Mouse (Mus musculus): Measurements from ENCODE around the gene Swap70.

Swap70 gene

DNA sequence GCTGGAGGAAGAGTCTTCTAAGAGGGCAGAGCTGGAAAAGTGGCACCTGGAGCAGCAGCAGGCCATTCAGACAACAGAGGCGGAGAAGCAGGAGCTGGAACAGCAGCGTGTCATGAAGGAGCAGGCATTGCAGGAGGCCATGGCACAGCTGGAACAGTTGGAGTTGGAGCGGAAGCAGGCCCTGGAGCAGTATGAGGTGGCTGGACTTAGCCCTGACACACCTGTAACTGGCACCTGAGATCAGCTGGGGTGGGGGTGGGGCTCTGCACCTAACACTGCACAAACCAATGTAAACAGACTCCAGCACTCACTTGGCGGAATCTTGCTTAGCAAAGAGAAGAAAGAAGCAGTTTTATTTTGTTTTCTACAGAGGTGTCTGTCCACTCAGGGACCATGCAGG, 57.7 kb downstream of the Swap70 start:
- no peak for DNase-seq

DNA sequence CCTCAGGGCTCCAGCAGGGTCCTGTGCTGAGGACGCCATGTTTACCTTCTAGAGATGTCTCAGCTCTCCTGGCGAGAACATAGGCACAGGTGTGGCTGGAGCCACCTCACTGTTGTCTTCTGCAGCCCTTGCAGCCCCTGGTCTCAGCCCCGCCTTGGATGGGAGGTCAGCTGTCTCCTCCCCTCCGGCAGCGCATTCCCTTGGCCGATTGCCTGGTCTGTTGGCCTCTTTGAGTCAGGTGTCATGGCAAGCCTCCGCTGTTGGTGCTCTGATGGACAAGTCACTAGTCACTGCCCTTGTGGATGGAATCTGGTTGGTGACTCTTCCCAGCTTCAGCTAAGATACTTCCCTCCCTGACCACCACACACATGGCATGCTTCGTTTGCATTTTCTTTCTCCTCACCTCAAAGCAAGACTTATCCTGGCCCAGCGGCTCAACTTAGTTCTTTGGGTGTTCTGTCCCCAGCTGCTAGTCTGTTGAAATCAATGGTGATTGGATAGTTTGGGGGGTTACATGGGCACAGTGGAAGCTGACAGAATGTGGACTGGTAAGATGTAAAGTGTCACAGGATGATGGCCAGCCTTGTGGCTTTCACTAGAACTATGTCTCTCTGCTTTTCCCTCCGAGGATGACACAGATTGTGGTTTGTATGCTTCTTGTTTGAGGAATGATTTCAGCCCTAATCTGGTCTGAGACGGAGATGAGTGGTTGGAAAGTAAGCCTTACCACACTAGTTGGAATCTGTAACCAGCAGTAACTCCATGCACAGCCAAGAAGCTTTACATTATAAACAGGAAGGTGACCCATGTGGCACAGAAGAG, 60.1 kb downstream of the Swap70 start:
- DNase-seq, result no peak

DNA sequence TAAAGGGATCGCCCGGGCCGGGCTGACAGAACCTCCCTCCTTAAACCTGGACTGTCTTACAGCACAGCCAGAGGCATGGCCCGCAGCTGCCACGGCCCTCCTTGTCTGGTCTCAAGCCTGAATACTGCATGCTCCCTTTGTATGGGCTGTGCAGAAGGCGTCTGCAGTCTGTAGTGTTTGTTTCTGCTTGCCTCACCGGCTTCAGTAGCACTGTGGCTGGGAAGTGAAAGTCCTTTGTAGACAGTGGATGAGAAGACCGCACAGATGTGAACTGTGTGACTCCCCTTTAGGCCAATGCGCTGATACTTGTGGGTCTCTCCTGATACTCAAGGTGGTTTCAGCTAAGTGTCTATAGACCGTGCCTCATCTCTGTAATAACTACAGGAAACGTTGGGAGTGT, 61.3 kb downstream of the Swap70 start:
- no peak for DNase-seq

DNA sequence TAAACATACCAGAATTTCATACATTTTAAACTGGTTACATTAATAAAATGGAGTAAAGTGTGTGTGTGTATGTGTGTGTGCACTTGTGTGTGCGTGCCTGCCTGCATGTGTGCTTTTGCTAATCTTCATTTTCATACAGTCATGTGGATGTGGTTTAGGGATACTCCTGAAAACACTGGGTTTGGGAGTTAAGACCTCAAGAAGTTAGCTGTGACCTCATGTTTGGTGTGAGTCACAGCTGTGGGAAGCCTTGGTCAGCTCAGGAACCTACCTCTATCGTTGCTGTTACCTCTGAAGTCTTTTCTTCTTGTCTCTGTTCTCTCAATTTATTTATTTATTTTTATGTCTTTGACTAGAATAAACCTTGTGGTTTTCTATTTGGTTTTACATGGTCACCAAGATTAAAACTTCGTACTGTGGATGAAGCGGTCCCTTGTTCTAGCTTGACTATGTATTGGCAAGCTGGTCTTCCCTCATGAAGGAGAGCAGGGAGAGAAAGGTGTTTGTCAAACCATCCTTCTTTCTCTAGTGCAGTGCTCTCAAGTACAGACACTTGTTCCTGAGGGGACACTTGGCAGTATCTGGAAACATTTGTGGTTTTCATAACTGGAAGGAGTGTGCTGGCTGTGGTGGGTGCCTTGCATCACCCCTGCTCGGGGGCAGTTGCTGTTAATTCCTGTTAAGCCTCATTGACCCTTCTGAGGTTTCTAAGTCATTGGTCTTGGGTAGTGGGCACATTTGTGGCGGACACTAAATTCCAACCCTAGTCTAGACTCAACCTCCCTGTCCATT, 62.2 kb downstream of the Swap70 start:
- no peak for DNase-seq

DNA sequence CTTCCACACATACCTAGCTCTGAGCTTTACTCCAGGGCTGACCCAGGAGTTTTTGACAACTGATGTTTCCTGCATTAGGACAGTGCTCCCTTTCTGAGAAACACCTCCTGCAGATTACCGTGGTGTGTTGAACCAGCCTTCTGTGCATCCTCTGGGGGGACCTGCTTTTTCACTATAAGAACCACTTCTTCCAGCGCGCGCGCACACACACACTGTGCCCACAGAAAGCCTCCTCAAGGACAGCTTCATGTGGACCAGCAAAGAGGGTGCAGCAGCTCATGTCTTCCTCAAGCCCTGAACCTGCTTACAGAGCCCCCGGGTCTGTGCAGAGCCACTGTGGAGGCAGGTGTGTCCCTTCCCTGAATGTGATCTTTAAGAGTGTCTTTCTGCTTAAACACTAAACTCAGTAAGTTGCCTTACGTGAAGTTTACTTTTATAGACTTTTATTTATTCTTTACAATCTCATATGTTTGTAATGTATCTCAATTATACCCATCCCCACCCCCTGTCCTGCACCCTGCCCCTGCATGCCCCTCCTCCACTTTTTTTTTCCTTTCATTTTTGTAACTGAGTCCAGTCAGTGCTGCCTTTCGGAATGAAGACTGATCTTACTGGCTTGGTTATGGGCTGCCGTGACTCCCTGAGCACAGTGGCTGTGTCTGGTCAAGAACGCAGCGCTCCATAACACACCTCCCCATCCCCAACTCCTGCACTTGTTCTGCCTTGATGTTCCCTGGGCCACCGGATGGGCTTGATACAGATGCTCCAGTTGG, 63.8 kb downstream of the Swap70 start:
- no peak for DNase-seq

DNA sequence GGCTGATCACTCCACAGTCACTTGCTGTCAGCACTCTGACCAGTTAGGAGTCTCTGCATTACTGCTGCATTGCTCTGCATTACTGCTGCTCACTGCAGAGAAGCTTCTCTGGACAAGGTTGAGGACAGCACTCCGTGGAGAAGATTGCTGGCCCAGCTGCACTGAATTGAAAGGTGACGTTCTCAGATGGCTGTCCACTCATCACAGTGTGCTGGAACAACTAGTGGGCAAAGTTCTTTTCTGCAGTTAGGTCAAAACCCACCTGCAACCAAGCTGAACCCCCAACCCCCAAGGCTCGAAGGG, 64.3 kb downstream of the Swap70 start:
- DNase-seq, result no peak

DNA sequence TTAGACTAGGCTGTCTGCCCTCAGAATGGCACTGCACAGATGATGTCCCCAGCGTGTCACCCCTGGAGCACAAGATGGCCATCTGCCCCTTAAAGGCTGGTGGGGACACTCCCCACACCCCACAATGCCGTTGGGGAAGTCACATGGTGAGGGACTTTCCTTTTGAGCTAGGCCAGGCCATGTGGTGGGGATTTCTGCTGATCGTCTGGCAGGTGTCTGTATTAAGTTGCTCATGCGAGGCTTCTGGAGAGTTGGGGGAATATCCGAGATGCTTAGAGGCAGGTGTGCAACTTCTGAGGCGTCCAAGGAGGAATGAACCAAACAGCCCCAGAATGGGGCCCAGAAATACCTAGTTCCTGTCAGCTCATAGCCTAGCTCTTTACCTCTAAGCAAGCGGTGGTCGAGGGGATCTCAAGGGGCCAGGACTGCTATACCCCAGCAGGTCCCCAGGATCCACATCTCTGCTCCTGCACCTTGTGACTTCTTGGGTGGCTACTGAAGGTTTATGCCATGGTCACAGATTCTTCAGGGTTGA, 64.8 kb downstream of the Swap70 start:
- no peak for DNase-seq

DNA sequence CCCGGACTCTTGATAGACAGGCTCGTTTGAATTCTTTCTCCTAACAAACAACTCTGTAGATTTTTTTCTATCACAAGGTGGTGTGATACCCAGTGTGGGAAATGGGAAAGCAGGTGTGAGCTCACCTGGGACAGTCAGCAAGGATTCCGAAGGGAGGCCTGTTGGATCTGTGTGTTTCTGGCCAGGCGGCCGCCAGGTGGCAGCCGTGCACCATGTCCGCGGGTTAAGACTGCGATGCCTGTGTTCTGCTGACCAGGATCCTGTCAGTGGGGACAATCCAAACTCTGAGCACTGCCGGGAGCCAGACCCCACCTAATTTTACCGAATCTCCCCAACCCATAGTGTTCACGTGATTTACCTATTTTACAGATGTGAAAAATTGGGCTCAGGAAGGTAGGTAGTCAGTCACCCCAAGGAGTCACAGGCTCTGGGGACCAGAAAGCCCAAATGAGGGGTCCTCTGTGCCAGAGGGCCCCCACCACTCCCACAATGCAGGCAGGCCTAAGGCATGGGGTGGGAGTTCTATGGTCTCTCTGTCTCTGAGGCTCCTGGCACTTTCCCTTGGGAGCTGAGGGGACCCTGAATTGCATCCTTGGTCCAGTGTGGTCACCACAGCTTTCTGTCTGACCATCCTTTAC, 65.4 kb downstream of the Swap70 start:
- DNase-seq, result peak; percentile 74

DNA sequence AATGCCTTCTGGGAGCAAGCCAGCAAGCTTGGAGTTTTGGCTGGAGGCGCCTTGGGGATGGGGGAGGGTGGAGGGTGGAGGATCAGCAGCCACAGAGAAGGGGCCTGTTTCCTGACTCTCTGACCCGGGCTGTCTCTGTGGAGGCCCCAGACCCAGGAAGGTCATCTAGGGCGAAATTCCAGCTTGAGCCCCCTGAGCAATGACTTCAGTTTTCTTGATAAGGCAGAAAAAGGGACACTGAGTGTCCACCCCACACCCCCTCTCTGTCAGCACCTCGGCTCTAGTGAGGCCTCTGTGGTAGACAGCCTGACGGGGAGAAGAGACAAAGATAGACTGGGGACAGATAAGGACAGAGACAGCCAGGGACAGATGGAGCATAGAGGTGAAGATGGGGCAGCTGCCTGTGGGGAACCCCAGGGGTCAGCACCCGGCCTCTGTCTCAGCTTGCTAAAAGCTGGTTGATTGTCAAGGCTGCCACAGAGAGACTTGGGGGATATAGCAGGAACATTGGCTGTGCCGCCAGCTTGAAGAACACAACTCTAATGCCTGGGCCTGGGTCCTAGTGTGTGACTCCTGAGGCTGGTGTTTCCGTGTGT, 66.1 kb downstream of the Swap70 start:
- DNase-seq, result no peak

DNA sequence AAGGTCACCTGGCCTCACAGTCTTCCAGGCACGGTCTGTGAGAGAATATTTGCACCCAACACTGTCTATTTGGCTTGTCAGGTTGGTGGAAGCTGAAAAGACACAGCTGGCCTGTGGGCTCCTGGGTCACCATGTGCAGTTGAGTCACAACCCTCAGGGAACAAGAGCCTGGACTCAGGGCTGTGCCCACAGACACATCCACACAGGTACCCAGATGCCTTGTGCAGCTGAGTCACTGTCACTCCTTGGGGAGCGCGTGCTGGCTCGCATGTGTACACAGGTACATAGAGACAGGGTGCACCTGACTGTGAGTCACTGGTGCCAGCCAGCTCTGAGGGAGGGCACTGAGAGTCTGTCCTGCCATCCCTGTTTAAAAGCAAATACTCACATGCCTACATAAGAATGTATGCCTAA, 66.7 kb downstream of the Swap70 start:
- no peak for DNase-seq

DNA sequence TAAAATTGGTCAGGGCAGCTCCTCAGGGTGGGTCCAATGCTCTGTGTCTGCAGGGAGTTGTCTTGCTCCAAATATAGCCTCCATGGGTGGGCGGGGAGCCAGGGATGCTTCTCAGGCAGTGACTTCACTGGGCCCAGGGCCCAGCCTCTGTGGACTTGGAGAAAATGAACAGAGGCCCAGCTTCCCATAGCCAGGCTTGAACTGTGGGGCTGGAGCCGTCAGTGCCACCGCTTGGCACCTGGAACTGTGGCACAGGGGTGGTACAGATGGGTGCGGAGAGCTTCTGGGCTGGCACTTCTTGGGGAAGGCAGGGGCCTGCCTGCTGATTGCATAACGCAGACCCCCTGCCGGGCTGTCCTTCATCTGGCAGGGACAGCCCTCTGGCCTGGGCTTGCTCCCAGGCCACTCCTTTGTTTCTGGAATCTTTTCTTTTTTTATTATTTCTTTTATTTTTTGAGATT, 67.2 kb downstream of the Swap70 start:
- DNase-seq, result peak; percentile 67

DNA sequence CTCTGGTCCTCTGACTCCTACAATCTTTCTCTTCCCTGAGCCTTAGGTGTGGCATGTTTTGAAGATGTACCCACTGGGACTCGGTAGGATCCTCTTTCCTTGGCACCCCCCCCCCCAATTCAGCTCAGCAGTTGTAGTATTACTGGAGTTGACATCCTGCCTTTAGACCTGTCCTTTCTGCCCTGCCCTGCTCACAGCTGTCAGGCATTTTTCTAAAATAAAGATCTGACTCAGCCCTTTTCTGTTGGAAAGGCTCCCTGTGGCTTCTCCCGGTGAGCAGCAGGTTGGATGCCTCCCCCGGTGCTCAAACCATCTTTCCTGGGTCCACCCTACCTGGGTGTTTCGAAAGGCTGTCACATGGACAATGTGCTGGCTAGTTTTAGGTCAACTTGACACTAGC, 68.1 kb downstream of the Swap70 start:
- no peak for DNase-seq

DNA sequence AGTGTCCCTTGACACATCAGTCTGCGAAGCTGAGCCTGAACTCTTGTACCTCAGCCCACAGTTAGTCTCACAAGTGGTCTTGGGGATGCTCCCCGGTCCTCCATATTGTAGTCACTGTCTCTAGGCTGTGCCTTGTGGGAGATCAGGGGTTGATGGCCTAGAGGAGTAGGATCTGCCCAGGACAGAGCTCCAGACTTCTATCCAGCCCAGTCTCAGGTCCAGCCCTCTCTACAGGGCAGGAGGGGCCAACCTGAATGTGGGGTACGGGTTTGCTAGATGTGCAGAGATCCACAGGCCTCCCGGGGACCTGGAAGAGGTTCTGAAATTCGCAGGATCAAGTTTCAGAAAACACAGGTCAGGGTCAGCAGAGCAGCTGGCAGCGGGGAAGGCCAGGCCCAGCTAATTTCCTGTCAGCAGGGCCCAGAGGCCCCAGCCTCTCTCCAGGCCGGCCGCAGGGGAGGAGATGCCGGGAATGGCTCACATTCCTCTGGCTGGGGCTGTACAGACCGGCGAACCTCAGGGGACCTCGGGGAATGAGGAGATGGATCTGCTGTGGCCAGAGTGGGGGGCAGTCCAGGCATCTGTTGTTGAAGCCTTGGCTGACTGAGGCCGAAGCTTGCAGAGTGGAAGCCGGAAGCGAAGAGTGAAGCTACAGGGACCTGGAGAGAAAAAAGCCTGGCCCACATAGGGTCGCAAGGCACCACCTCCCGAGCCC, 75.5 kb downstream of the Swap70 start:
- DNase-seq, result no peak

DNA sequence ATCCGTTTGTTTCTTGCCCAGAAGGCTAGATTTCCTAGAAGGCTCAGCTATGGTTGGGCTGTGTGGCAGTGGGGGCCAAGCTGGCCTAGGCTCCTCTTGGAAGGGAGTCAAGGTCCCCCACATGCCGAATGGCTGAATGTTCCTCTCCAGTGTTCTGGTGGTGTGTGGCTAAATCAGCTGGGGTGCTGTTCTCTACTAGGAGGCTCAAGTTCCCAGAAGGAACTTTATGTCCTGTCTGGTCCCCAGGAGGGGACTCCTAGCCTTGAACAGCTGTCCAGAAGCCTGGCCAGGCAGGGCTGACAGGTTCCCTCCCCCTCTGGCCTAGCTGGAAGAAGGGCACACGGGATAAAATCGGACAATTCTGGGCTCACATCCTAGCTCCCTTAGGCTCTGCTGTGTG, 76.1 kb downstream of the Swap70 start:
- DNase-seq, result no peak

DNA sequence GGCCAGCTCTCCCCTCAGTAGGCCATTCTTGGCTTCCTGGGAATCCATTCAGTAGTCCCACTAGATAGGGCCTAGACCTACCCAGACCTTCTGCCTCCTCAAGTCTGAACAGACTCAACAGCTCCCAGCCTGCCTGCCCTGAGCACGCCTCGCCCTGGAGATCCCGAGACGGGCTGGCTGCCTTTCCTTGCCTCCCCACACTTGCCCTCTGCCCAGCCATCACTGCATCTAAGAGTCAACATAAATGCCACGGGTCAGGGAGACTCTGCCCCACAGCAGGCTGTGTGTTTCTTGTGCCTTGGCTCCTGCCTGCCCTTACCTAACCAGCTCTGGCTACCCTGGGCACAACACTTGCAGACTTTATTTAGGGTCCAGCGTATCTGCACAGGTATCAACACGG, 76.6 kb downstream of the Swap70 start:
- DNase-seq, result no peak

DNA sequence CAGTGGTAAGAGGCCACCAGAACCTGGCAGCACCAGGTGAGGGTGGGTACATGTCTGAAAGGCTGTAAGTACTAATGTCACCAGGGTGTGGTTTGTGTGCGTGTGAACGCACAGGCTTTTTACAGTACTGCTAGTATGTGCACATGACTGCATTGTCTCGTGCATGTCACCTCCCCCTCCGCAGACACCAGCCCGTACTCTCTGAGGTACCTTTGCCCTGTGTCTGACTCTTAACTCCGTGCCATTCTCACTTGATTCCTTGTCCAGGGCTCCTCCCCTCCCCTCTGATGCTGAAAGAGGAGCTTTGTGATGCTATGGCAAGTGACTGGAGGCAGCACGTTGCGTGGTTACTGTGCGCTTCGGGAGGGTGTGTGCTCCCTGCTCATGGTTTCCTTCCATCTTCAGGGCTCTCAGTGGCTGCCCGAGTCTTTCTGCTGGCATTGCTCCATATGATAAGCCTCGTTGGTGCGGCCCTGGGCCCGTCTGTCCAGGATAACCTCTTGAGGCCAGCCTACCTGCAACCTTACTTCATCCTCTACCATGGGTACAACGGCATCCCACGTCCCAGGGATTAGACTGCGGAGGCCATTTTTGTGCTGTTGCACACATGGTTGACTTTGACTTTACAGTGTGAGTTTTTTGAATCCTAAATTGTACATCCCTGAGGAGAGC, 77.4 kb downstream of the Swap70 start:
- DNase-seq, result no peak

DNA sequence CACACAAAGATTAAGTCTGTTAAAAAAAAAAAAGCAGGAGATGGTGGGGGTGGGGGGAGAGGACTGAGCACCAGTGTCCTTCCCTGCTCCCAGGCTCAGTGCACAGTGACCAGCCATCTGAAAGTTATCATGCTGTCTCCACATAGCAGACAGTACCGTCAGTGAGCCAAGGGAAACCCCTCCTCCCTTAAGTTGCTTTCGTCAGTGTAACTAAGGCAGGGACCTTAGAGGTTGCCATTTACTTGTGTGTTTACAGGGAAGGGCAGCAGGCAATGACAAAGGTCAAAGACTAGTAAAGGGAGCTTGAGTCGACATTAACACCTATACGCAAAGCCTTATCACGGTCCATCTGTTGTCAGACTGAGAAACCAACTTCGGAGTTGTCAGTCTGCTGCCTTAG, 81.4 kb downstream of the Swap70 start:
- no peak for DNase-seq

DNA sequence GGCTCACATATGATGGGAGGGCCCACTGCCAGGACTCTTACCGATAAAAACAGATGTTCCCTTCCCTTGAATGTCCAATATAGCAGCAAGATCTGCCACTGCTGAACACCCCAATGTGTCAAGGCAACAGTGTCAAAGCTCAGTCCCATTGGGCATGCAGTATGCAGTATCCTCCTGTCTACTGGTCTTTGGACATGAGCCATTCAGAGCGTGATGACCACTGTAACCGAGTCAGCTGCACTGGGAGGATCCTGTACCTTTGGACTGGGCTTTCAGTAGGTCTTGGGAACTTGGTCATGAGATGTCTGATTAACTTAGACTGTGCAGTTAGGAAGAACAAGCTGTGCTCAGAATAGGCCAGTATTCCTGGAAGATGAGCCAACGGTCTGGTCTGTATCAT, 84.0 kb downstream of the Swap70 start:
- DNase-seq, result no peak

DNA sequence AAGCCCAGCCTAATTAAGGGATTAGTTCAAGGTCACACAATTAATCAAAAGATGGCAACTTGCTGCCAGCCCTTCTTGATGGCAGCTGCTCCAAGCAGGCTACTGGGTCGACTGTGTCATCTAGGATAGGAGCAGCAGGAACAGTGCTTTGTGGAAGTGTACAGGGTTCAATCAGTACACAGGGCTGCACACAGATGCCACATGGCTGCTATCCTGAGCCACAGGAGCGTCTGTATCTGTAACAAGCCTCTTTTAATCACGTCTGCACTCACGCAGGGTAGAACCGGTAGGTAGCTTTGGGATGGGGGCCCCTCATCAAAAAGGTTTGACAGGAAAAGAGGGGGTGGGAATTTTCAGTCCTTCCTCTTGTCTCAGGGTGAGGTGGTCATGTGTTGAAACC, 84.8 kb downstream of the Swap70 start:
- no peak for DNase-seq

DNA sequence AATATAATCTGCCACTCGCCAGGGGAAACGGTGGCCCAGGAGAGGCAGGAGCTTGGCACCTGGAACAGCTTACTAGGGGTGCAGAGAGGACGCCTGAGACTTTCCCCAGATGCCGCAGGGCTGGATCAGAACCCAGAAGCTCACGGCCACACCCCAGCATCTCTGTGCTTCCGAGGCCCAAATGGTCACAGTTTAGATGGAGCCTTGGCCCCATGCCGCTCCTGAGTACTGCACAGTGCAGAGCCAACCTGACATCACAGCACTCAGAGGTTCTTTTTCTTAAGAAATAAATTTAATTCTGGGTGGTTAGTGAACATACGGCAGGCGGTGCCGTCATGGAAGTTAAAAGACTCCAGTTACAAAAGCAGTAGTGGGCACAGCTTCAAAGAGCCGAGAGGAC, 86.2 kb downstream of the Swap70 start:
- no peak for DNase-seq

DNA sequence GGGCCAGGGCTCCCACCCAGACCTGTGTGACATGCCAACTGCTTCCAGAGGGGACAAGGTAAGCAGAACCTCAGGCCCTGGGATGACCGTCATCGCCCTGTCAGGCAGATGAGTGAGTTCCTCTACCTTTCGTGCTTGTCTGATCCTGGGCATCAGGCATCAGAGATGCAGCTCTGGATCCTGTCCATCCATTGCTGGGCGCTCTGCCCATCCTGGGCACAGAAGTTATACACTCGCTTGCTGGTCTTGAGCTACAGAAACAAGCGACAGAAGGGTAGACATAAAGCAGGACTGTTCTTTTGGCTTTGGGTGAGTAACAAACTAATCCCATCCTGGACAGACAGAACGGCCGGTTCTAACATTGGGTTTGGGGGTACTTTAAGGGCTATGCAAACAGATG, 87.7 kb downstream of the Swap70 start:
- no peak for DNase-seq
